Mouse (Mus musculus): ENCODE measurements at regions not wholly inside any gene's neighbourhood (a gene's known extent, or its start where the extent isn't known, plus 50 kb on each side); places are given as distances from the start of the nearest gene placed in this dataset.

GRCm38 (mm10) chr11:23977096-23977495 lies 82.0 kb upstream of the Papolg start:
- TF ChIP-seq POLR2A (IDR thresholded peaks at IDR 0.05; ENCODE audit: control insufficient read depth, extremely low read depth, insufficient read depth, low read length, poor library complexity) (no peak), CTCF (IDR thresholded peaks at IDR 0.05; ENCODE audit: borderline replicate concordance, control insufficient read depth, extremely low read depth, insufficient read depth, low read length, poor library complexity) (no peak)
- H3K27ac ChIP-seq (ENCODE audit: control insufficient read depth, insufficient read depth, low read length): no peak overlapping the region

DNA sequence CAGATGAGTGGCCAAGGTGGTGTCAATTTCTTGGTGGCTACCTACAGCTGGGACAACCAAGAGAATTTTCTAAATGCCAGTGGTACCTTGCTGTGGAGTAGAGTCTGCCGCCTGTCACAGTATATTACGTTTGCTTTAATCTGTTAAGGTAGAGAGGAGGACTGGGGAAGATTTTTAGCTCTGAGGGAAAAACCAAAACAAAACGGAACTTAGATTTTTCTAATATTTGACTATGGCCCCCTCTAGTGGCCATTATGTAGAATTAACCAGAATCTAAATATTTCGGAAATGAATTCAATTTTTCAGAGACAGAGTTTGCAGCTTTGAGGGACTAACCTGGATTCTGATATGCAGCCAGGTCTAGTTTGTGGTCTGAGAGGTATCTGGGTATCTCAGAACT lies 59.3 kb upstream of the Papolg start:
- TF ChIP-seq POLR2A (IDR thresholded peaks at IDR 0.05; ENCODE audit: control insufficient read depth, extremely low read depth, insufficient read depth, low read length, poor library complexity): no peak
- TF ChIP-seq CTCF (IDR thresholded peaks at IDR 0.05; ENCODE audit: borderline replicate concordance, control insufficient read depth, extremely low read depth, insufficient read depth, low read length, poor library complexity): no peak
- WGBS: under 1% methylated on average over 4 of the region's 4 CpGs
- H3K36me3 ChIP-seq (ENCODE audit: control insufficient read depth, insufficient read depth, low read length): no peaks in the 10 kb centered on the region
- H3K4me3 ChIP-seq (ENCODE audit: control insufficient read depth, insufficient read depth, low read length): no peak overlapping the region
- H3K27me3 ChIP-seq (ENCODE audit: control insufficient read depth, insufficient read depth, low read length): no peaks in the 10 kb centered on the region
- H3K4me1 ChIP-seq (replicated peaks; ENCODE audit: control insufficient read depth, insufficient read depth, low read length): 0 out of 2 replicates have a peak, but pooled peaks cover 2% of the 10 kb centered on the region
- DNase-seq: no peak
- no peak overlapping the region for H3K27ac ChIP-seq (ENCODE audit: control insufficient read depth, insufficient read depth, low read length)

More at GRCm38 (mm10) chr11:23977096-23977495, 82.0 kb upstream of the Papolg start:
- Histone ChIP-seq H3K4me3 (ENCODE audit: control insufficient read depth, insufficient read depth, low read length) (no peak overlapping the region), H3K4me1 (replicated peaks; ENCODE audit: control insufficient read depth, insufficient read depth, low read length) (no peaks in the 10 kb centered on the region), H3K27me3 (ENCODE audit: control insufficient read depth, insufficient read depth, low read length) (no peaks in the 10 kb centered on the region), H3K36me3 (ENCODE audit: control insufficient read depth, insufficient read depth, low read length) (no peaks in the 10 kb centered on the region)
- no peak for DNase-seq
- 23% methylated on average over 8 of the region's 8 CpGs for WGBS

DNA sequence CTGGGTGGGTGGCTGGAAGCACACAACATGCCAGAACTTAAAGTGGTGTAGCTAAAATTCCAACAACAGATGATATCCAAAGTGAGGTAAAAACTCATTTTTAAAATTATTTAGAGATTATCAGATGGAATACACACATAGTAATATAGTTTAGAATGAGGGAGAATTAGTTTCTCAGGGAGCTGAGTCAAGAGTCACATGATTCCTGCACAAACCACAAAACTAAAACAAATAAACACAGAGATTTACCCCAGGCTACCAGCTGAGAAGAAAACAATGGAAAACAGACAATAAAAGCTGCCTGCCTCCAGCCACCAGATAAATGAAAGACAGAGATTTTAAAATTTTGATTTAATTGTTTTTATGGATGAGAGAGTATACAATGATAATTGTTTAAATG lies 50.9 kb upstream of the Papolg start:
- Histone ChIP-seq H3K27me3 (ENCODE audit: control insufficient read depth, insufficient read depth, low read length) (no peaks in the 10 kb centered on the region), H3K27ac (ENCODE audit: control insufficient read depth, insufficient read depth, low read length) (no peak overlapping the region), H3K36me3 (ENCODE audit: control insufficient read depth, insufficient read depth, low read length) (no peaks in the 10 kb centered on the region), H3K4me3 (ENCODE audit: control insufficient read depth, insufficient read depth, low read length) (no peak overlapping the region), H3K4me1 (replicated peaks; ENCODE audit: control insufficient read depth, insufficient read depth, low read length) (no peaks in the 10 kb centered on the region)
- DNase-seq: no peak
- TF ChIP-seq CTCF (IDR thresholded peaks at IDR 0.05; ENCODE audit: borderline replicate concordance, control insufficient read depth, extremely low read depth, insufficient read depth, low read length, poor library complexity): no peak
- no peak for TF ChIP-seq POLR2A (IDR thresholded peaks at IDR 0.05; ENCODE audit: control insufficient read depth, extremely low read depth, insufficient read depth, low read length, poor library complexity)

Data from thymus, adult 2 months (tissue).